Mouse (Mus musculus) liver, embryonic 12.5 days (tissue): ENCODE results near the gene Tmem104. TPM values are rescaled to one million over a fixed set of nuclear protein-coding genes. Genes with fewer than 3 reads are reported as not detected.

Source experiments
- ATAC-seq: fragments of 200-750 bp; cut with Nextera tagmentation; 2 replicates; pipeline ENCODE4 v1.8.0; 2017; ENCODE audit warnings: moderate number of reproducible peaks, mild to moderate bottlenecking, moderate library complexity
- H3K27ac ChIP-seq: fragments of 300-500 bp; sonication (generic); 2 replicates; pipeline ENCODE4 v1.5.1; 2016; ENCODE audit warnings: mild to moderate bottlenecking
- H3K27me3 ChIP-seq: fragments of 300-500 bp; sonication (generic); replicated peaks from 2 replicates; pipeline ENCODE4 v1.6.1; 2016; ENCODE audit warnings: mild to moderate bottlenecking, moderate library complexity
- H3K36me3 ChIP-seq: fragments of 300-500 bp; sonication (generic); 2 replicates; pipeline ENCODE4 v1.6.1; 2016; ENCODE audit warnings: mild to moderate bottlenecking, moderate library complexity
- H3K4me1 ChIP-seq: fragments of 300-500 bp; sonication (generic); 2 replicates; pipeline ENCODE4 v1.6.1; 2016
- H3K4me2 ChIP-seq: fragments of 300-500 bp; sonication (generic); 2 replicates; pipeline ENCODE4 v1.6.1; 2016; ENCODE audit warnings: mild to moderate bottlenecking, moderate library complexity
- H3K4me3 ChIP-seq: fragments of 300-500 bp; sonication (generic); 2 replicates; pipeline ENCODE4 v1.5.1; 2016; ENCODE audit warnings: mild to moderate bottlenecking, moderate library complexity
- H3K9ac ChIP-seq: fragments of 300-500 bp; sonication (generic); 2 replicates; pipeline ENCODE4 v1.6.1; 2016; ENCODE audit warnings: mild to moderate bottlenecking, moderate library complexity
- H3K9me3 ChIP-seq: fragments of 300-500 bp; sonication (generic); replicated peaks from 2 replicates; pipeline ENCODE4 v1.6.1; 2016; ENCODE audit warnings: mild to moderate bottlenecking, moderate library complexity
- WGBS: fragments of 180-500 bp; shearing (Covaris S2); methylation state at CpG from one replicate; pipeline ENCODE4 v1.1.7; 2016; ENCODE audit not compliant: insufficient replicate concordance; 5-methylcytosine and 5-hydroxymethylcytosine counted together
- polyA plus RNA-seq: library from polyadenylated mRNA; unstranded; fragments of >200 nt; fragmentation: Nextera tagmentation; extraction: Ambion mirVana; gene quantifications from 2 replicates; pipeline ENCODE4 v1.2.1, GENCODE M21; 2016

Gene Tmem104
- polyA plus RNA-seq, 1 experiment from 2014 or later = 7.5 TPM

GRCm38 (mm10) chr11:115282723-115283485 lies 95.6 kb downstream of the Tmem104 start:
- peaks cover 39% of the 10 kb centered on the region for H3K4me1 ChIP-seq

GRCm38 (mm10) chr11:115283486-115283765 lies 96.1 kb downstream of the Tmem104 start:
- no peaks in the 10 kb centered on the region for H3K9me3 ChIP-seq
- no peaks in the 10 kb centered on the region for H3K27me3 ChIP-seq
- H3K4me2 ChIP-seq = no peak overlapping the region
- no peak overlapping the region for H3K4me3 ChIP-seq
- no peak overlapping the region for H3K27ac ChIP-seq
- peaks cover 10% of the 10 kb centered on the region; the same call in 1 of the 2 replicates for H3K36me3 ChIP-seq
- no peak overlapping the region for H3K9ac ChIP-seq
- WGBS = 62% methylated on average over 9 of the region's 9 CpGs
- no peak for ATAC-seq
- peaks cover 34% of the 10 kb centered on the region for H3K4me1 ChIP-seq

More at GRCm38 (mm10) chr11:115282723-115283485, 95.6 kb downstream of the Tmem104 start:
- Histone ChIP-seq H3K27ac (no peak overlapping the region), H3K4me3 (no peak overlapping the region), H3K9ac (no peak overlapping the region), H3K9me3 (no peaks in the 10 kb centered on the region), H3K36me3 (peaks cover 10% of the 10 kb centered on the region; the same call in 1 of the 2 replicates), H3K4me2 (no peak overlapping the region), H3K27me3 (no peaks in the 10 kb centered on the region)
- 73% methylated on average over 8 of the region's 8 CpGs for WGBS
- no peak for ATAC-seq

DNA sequence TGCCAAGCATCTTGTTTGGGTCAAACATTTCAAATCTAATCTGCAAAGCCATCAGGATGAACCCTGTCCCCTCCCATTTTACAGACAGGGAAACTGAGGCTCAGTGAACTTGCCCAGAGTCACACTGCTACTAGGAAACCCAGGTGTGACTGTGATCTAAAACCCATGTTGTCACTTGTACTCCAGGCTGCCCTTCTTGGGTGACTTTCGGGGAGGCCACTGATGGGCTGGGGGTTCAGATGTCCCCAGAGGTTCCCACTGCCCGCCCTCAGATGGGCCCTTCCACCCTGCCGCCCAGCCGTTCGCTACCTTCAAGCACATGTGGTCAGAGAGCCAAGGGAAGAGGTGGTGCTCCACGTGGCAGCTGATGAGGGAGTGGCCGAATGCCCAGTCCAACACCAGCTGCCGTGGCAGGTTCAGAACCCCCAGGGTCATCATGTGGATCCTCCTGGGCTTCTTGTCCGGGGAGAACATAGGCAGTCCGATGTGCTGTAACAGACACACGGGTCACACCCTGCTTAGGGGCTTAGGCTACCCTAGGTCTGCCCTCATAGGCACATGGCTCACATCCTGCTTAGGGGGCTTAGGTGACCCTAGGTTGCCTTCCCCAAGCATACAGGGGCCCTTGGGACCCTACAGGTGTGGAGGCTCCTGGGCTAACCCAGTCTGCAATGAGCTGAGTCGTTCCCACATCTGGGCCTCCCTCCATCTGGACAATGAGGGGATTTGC lies 96.8 kb downstream of the Tmem104 start:
- Histone ChIP-seq H3K4me3 (no peak overlapping the region), H3K9ac (no peak overlapping the region), H3K4me1 (peaks cover 28% of the 10 kb centered on the region), H3K36me3 (peaks cover 10% of the 10 kb centered on the region; the same call in 1 of the 2 replicates), H3K9me3 (no peaks in the 10 kb centered on the region), H3K27ac (no peak overlapping the region), H3K27me3 (no peaks in the 10 kb centered on the region), H3K4me2 (no peak overlapping the region)
- WGBS = 80% methylated on average over 12 of the region's 12 CpGs
- ATAC-seq = no peak

GRCm38 (mm10) chr11:115285282-115285681 lies 98.0 kb downstream of the Tmem104 start:
- peaks cover 10% of the 10 kb centered on the region; the same call in 1 of the 2 replicates for H3K36me3 ChIP-seq
- no peak for ATAC-seq
- H3K27ac ChIP-seq = no peak overlapping the region
- no peaks in the 10 kb centered on the region for H3K27me3 ChIP-seq
- 25% methylated on average over 4 of the region's 4 CpGs for WGBS
- H3K4me3 ChIP-seq = no peak overlapping the region
- no peak overlapping the region for H3K9ac ChIP-seq
- no peak overlapping the region for H3K4me2 ChIP-seq
- H3K9me3 ChIP-seq = no peaks in the 10 kb centered on the region
- peaks cover 16% of the 10 kb centered on the region for H3K4me1 ChIP-seq

DNA sequence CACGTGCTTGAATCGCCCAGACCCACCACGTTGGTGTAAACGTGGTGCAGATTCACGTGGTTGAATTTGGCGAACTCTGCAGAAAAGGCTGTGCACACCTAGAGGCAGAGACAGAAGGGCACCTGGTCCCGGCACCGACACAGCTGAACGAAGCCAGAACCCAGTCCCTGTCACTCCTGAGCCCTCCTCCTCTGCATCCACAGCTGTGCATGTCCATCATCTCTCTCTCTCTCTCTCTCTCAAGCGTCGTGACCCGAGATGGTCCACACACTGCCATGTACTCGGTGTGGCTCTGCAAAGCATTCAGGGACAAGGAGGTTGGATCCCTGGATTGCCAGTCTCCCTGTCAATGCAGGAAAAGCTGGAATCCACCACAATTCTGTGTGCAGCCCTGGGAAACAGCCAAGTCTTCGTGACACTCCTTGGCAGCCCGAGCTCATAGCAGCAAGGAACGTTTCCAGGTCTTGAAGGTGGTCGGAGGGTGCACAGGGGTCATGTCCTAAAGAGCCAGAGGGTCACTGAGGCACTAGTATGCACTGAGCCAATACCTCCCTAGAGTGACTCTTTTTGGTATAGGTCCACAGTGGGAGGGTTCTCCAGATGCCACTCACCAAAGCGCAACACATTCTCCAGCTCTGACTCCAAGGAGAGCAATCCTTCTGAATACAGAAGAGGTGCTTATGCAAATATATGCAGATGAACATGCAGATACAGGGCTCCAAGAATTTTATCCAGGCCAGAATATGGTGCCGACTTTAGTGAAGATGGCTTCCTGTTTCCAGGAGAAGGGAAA lies 99.1 kb downstream of the Tmem104 start:
- Histone ChIP-seq H3K4me3 (no peak overlapping the region), H3K9ac (no peak overlapping the region), H3K9me3 (no peaks in the 10 kb centered on the region), H3K27me3 (no peaks in the 10 kb centered on the region), H3K4me2 (no peak overlapping the region), H3K4me1 (peaks cover 15% of the 10 kb centered on the region; the same call in 1 of the 2 replicates), H3K36me3 (peaks cover 10% of the 10 kb centered on the region; the same call in 1 of the 2 replicates), H3K27ac (no peak overlapping the region)
- no peak for ATAC-seq
- 67% methylated on average over 19 of the region's 19 CpGs for WGBS

DNA sequence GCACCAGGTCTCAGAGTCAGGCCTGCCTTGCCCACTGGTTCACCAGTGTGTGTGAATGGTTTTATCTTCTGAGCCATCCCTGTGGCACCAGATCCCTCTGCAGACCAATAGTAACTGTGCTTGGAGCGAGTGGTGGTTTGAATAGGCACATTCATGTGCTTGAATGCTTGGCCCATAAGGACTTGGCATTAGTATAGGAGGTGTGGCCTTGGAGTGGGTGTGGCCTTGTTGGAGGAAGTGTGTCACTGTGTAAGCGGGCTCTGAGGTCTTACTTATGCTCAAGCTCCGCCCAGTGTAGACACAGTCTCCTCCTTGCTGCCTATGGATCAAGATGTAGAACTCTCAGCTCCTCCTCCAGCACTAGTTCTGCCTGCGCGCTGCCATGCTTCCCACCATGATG lies 100.1 kb downstream of the Tmem104 start:
- Histone ChIP-seq H3K27ac (no peak overlapping the region), H3K9me3 (no peaks in the 10 kb centered on the region), H3K4me1 (peaks cover 14% of the 10 kb centered on the region; the same call in 1 of the 2 replicates), H3K36me3 (peaks cover 10% of the 10 kb centered on the region; the same call in 1 of the 2 replicates), H3K4me3 (no peak overlapping the region), H3K27me3 (no peaks in the 10 kb centered on the region), H3K4me2 (no peak overlapping the region), H3K9ac (no peak overlapping the region)
- no peak for ATAC-seq
- 74% methylated on average over 5 of the region's 5 CpGs for WGBS

DNA sequence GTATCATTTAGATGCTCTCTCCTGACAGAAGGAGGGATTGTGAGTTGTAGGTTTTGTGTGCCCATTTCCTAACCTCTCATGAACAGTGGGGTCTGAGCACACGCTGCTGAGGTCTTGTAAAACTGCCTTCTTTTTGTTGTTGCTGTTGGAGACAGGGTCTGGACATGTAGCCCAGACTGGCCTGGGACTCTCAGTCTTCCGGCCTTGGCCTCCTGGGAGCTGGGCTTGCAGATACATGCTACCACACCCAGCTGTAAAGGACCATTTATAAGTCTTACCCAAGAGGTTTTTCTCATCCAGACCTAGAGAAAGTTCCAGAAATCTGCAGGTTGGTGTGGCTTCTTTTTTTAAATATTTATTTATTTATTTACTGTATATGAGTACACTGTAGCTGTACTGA lies 101.0 kb downstream of the Tmem104 start:
- Histone ChIP-seq H3K9me3 (no peaks in the 10 kb centered on the region), H3K4me2 (no peak overlapping the region), H3K4me3 (no peak overlapping the region), H3K27ac (no peak overlapping the region), H3K36me3 (peaks cover 10% of the 10 kb centered on the region; the same call in 1 of the 2 replicates), H3K9ac (no peak overlapping the region), H3K27me3 (no peaks in the 10 kb centered on the region), H3K4me1 (peaks cover 14% of the 10 kb centered on the region; the same call in 1 of the 2 replicates)
- 68% methylated on average over 2 of the region's 2 CpGs for WGBS
- no peak for ATAC-seq

DNA sequence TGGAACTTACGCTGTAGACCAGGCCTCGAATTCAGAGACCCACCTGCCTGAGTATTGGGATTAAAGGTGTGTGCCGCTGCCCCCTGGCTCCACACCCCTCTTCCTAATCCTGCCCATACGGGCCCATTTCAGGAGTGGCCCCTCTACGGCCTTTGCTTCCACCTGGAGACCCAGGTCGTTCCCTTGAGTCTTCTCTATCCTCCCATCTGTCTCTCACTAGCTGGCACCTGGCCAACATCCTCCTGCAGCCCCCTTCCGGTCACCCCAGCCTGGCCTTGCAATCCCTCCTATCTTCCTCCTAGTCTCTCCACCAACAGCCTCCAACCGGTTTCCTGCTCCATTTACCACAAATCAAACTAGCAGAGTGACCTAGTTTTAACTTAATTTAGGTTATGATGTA lies 102.6 kb downstream of the Tmem104 start:
- peaks cover 12% of the 10 kb centered on the region; the same call in 1 of the 2 replicates for H3K4me1 ChIP-seq
- WGBS = 49% methylated on average over 8 of the region's 8 CpGs
- H3K4me2 ChIP-seq = no peak overlapping the region
- no peak overlapping the region for H3K4me3 ChIP-seq
- no peak overlapping the region for H3K27ac ChIP-seq
- no peak overlapping the region for H3K9ac ChIP-seq
- H3K36me3 ChIP-seq = 0 out of 2 replicates have a peak, but pooled peaks cover 1% of the 10 kb centered on the region
- H3K27me3 ChIP-seq = no peaks in the 10 kb centered on the region
- H3K9me3 ChIP-seq = no peaks in the 10 kb centered on the region
- no peak for ATAC-seq

GRCm38 (mm10) chr11:115290314-115290713 lies 103.0 kb downstream of the Tmem104 start:
- no peak overlapping the region for H3K9ac ChIP-seq
- no peaks in the 10 kb centered on the region for H3K9me3 ChIP-seq
- WGBS = 55% methylated on average over 1 of the region's 1 CpGs
- no peaks in the 10 kb centered on the region for H3K36me3 ChIP-seq
- no peak for ATAC-seq
- H3K4me2 ChIP-seq = no peak overlapping the region
- H3K27me3 ChIP-seq = no peaks in the 10 kb centered on the region
- H3K27ac ChIP-seq = no peak overlapping the region
- H3K4me3 ChIP-seq = no peak overlapping the region
- H3K4me1 ChIP-seq = peaks cover 8% of the 10 kb centered on the region; the same call in 1 of the 2 replicates

DNA sequence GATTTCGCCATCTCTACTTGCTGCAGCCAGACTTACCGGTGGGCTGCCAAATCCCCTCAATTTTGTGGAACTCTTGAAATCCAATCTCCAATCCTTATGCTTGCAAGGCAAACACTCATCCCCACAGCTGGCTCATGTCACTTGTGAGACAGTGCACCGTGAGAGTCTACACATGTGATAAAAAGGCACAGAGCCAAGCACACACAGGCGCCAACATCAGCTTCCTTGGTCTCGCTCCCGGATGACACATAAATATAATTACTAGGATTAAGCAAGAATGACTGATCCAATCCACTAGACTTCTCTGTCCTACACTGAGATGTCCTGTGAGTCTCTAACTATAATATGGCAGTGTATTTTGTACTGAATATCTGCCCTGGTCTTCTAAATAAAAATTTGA lies 103.6 kb downstream of the Tmem104 start:
- ATAC-seq = no peak
- H3K9me3 ChIP-seq = no peaks in the 10 kb centered on the region
- H3K4me1 ChIP-seq = peaks cover 8% of the 10 kb centered on the region; the same call in 1 of the 2 replicates
- H3K36me3 ChIP-seq = no peaks in the 10 kb centered on the region
- H3K27me3 ChIP-seq = peaks cover 4% of the 10 kb centered on the region; the same call in 1 of the 2 replicates
- H3K27ac ChIP-seq = no peak overlapping the region
- 72% methylated on average over 6 of the region's 6 CpGs for WGBS
- H3K4me3 ChIP-seq = no peak overlapping the region
- no peak overlapping the region for H3K4me2 ChIP-seq
- H3K9ac ChIP-seq = no peak overlapping the region

DNA sequence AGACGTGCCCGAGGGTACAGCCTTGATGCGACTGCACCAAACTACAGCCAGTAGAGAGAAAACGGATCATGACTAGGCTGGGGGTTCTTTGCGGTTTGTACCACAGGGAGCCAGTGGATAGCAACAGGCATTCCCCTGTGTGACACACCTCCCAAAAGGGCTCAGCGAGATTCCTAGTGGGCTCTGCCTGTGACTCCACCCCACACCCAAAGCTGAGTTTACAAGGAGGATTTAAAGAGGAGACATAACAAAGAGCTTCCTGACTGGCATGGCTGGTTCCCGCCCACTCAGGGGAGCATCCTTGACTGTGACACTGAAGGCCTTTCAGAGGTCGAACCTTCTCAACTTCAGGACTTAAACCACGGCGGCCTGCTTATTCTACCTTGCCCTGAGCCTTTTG lies 104.2 kb downstream of the Tmem104 start:
- peaks cover 10% of the 10 kb centered on the region for H3K27me3 ChIP-seq
- ATAC-seq = no peak
- no peak overlapping the region for H3K4me3 ChIP-seq
- peaks cover 11% of the 10 kb centered on the region; the same call in 1 of the 2 replicates for H3K4me1 ChIP-seq
- H3K9me3 ChIP-seq = no peaks in the 10 kb centered on the region
- H3K36me3 ChIP-seq = no peaks in the 10 kb centered on the region
- H3K9ac ChIP-seq = no peak overlapping the region
- H3K4me2 ChIP-seq = no peak overlapping the region
- WGBS = 69% methylated on average over 10 of the region's 10 CpGs
- peak overlapping the region; percentile 62 for H3K27ac ChIP-seq
